Mouse (Mus musculus): Measurements from ENCODE around the gene Rapgef1. TPM values are rescaled to one million over a fixed set of nuclear protein-coding genes. Genes with fewer than 3 reads are reported as not detected.

Rapgef1 gene
- 13.3 and 13.6 TPM in 2 replicates for polyA plus RNA-seq (2015; fragmentation: Nextera tagmentation; extraction: Ambion mirVana)

- WGBS, result 1% methylated on average over 70 of the region's 101 CpGs
- H3K4me2 ChIP-seq (replicated peaks; ENCODE audit: low read depth, low read length), result peak within 1 kb of the TSS; percentile 93
- peak within 1 kb of the TSS; percentile 91 for H3K9ac ChIP-seq (replicated peaks; ENCODE audit: low read length)
- H3K4me3 ChIP-seq (ENCODE audit: low read length), result peak within 1 kb of the TSS; percentile 87
- peaks cover 31% of the 10 kb centered on the region for H3K4me1 ChIP-seq (ENCODE audit: insufficient read depth, low read length)
- H3K9me3 ChIP-seq (ENCODE audit: low read length), result no peaks in the 10 kb centered on the region
- H3K27ac ChIP-seq (ENCODE audit: low read length), result peak within 1 kb of the TSS; percentile 85
- H3K36me3 ChIP-seq (ENCODE audit: insufficient read depth, low read length), result no peaks in the 10 kb centered on the region
- no peaks in the 10 kb centered on the region for H3K27me3 ChIP-seq (ENCODE audit: insufficient read depth, low read length)
- peak; percentile 82 for ATAC-seq (ENCODE audit: low FRiP score, low TSS enrichment)
Measured at GRCm38 (mm10) chr2:29619484-29620300, at the start of gene Rapgef1. Gene Rapgef1, plus strand, starts transcription at chr2:29619720.

- Histone ChIP-seq H3K4me2 (replicated peaks; ENCODE audit: low read depth, low read length) (no peak overlapping the region), H3K36me3 (ENCODE audit: insufficient read depth, low read length) (no peaks in the 10 kb centered on the region), H3K27ac (ENCODE audit: low read length) (no peak overlapping the region), H3K4me3 (ENCODE audit: low read length) (no peak overlapping the region), H3K9me3 (ENCODE audit: low read length) (no peaks in the 10 kb centered on the region), H3K4me1 (ENCODE audit: insufficient read depth, low read length) (no peaks in the 10 kb centered on the region), H3K9ac (replicated peaks; ENCODE audit: low read length) (no peak overlapping the region), H3K27me3 (ENCODE audit: insufficient read depth, low read length) (no peaks in the 10 kb centered on the region)
- ATAC-seq (ENCODE audit: low FRiP score, low TSS enrichment), result no peak
- 64% methylated on average over 9 of the region's 9 CpGs for WGBS
Measured at GRCm38 (mm10) chr2:29571921-29572700, 47.4 kb upstream of the Rapgef1 start.

GRCm38 (mm10) chr2:29572811-29573427, 46.6 kb upstream of the Rapgef1 start:
- H3K9me3 ChIP-seq (ENCODE audit: low read length), result no peaks in the 10 kb centered on the region
- no peak overlapping the region for H3K9ac ChIP-seq (replicated peaks; ENCODE audit: low read length)
- no peak for ATAC-seq (ENCODE audit: low FRiP score, low TSS enrichment)
- 55% methylated on average over 5 of the region's 5 CpGs for WGBS
- H3K27me3 ChIP-seq (ENCODE audit: insufficient read depth, low read length), result no peaks in the 10 kb centered on the region
- no peak overlapping the region for H3K4me2 ChIP-seq (replicated peaks; ENCODE audit: low read depth, low read length)
- no peaks in the 10 kb centered on the region for H3K4me1 ChIP-seq (ENCODE audit: insufficient read depth, low read length)
- H3K27ac ChIP-seq (ENCODE audit: low read length), result no peak overlapping the region
- no peak overlapping the region for H3K4me3 ChIP-seq (ENCODE audit: low read length)
- no peaks in the 10 kb centered on the region for H3K36me3 ChIP-seq (ENCODE audit: insufficient read depth, low read length)

GRCm38 (mm10) chr2:29573591-29573990, 45.9 kb upstream of the Rapgef1 start:
- no peaks in the 10 kb centered on the region for H3K27me3 ChIP-seq (ENCODE audit: insufficient read depth, low read length)
- H3K4me2 ChIP-seq (replicated peaks; ENCODE audit: low read depth, low read length), result no peak overlapping the region
- H3K4me1 ChIP-seq (ENCODE audit: insufficient read depth, low read length), result no peaks in the 10 kb centered on the region
- H3K9ac ChIP-seq (replicated peaks; ENCODE audit: low read length), result no peak overlapping the region
- no peaks in the 10 kb centered on the region for H3K36me3 ChIP-seq (ENCODE audit: insufficient read depth, low read length)
- H3K27ac ChIP-seq (ENCODE audit: low read length), result no peak overlapping the region
- H3K9me3 ChIP-seq (ENCODE audit: low read length), result no peaks in the 10 kb centered on the region
- WGBS, result 9% methylated on average over 5 of the region's 5 CpGs
- peak; percentile 46; the same call in 1 of the 2 replicates for ATAC-seq (ENCODE audit: low FRiP score, low TSS enrichment)
- H3K4me3 ChIP-seq (ENCODE audit: low read length), result no peak overlapping the region

- Histone ChIP-seq H3K27me3 (ENCODE audit: insufficient read depth, low read length) (no peaks in the 10 kb centered on the region), H3K9me3 (ENCODE audit: low read length) (no peaks in the 10 kb centered on the region), H3K4me1 (ENCODE audit: insufficient read depth, low read length) (no peaks in the 10 kb centered on the region), H3K4me3 (ENCODE audit: low read length) (no peak overlapping the region), H3K9ac (replicated peaks; ENCODE audit: low read length) (no peak overlapping the region), H3K36me3 (ENCODE audit: insufficient read depth, low read length) (no peaks in the 10 kb centered on the region), H3K27ac (ENCODE audit: low read length) (no peak overlapping the region), H3K4me2 (replicated peaks; ENCODE audit: low read depth, low read length) (no peak overlapping the region)
- no peak for ATAC-seq (ENCODE audit: low FRiP score, low TSS enrichment)
- 42% methylated on average over 11 of the region's 11 CpGs for WGBS
Measured at GRCm38 (mm10) chr2:29574187-29574586, 45.3 kb upstream of the Rapgef1 start.

- 6% methylated on average over 7 of the region's 7 CpGs for WGBS
- 0 out of 2 replicates have a peak, but pooled peaks have one; percentile 12 for ATAC-seq (ENCODE audit: low FRiP score, low TSS enrichment)
Measured at GRCm38 (mm10) chr2:29582415-29582814, 37.1 kb upstream of the Rapgef1 start.

GRCm38 (mm10) chr2:29586017-29586702, 33.4 kb upstream of the Rapgef1 start:
- Histone ChIP-seq H3K27me3 (ENCODE audit: insufficient read depth, low read length) (no peaks in the 10 kb centered on the region), H3K9me3 (ENCODE audit: low read length) (no peaks in the 10 kb centered on the region), H3K4me1 (ENCODE audit: insufficient read depth, low read length) (no peaks in the 10 kb centered on the region), H3K9ac (replicated peaks; ENCODE audit: low read length) (no peak overlapping the region), H3K36me3 (ENCODE audit: insufficient read depth, low read length) (no peaks in the 10 kb centered on the region), H3K4me3 (ENCODE audit: low read length) (no peak overlapping the region), H3K27ac (ENCODE audit: low read length) (no peak overlapping the region), H3K4me2 (replicated peaks; ENCODE audit: low read depth, low read length) (no peak overlapping the region)
- no peak for ATAC-seq (ENCODE audit: low FRiP score, low TSS enrichment)
- WGBS, result 43% methylated on average over 8 of the region's 8 CpGs

More at GRCm38 (mm10) chr2:29582415-29582814, 37.1 kb upstream of the Rapgef1 start:
- Histone ChIP-seq H3K4me2 (replicated peaks; ENCODE audit: low read depth, low read length) (no peak overlapping the region), H3K36me3 (ENCODE audit: insufficient read depth, low read length) (no peaks in the 10 kb centered on the region), H3K4me3 (ENCODE audit: low read length) (no peak overlapping the region), H3K9ac (replicated peaks; ENCODE audit: low read length) (no peak overlapping the region), H3K27ac (ENCODE audit: low read length) (no peak overlapping the region), H3K4me1 (ENCODE audit: insufficient read depth, low read length) (no peaks in the 10 kb centered on the region), H3K9me3 (ENCODE audit: low read length) (no peaks in the 10 kb centered on the region), H3K27me3 (ENCODE audit: insufficient read depth, low read length) (no peaks in the 10 kb centered on the region)

- Histone ChIP-seq H3K4me2 (replicated peaks; ENCODE audit: low read depth, low read length) (no peak overlapping the region), H3K36me3 (ENCODE audit: insufficient read depth, low read length) (no peaks in the 10 kb centered on the region), H3K4me1 (ENCODE audit: insufficient read depth, low read length) (no peaks in the 10 kb centered on the region), H3K9me3 (ENCODE audit: low read length) (no peaks in the 10 kb centered on the region), H3K27me3 (ENCODE audit: insufficient read depth, low read length) (no peaks in the 10 kb centered on the region), H3K9ac (replicated peaks; ENCODE audit: low read length) (no peak overlapping the region), H3K4me3 (ENCODE audit: low read length) (no peak overlapping the region), H3K27ac (ENCODE audit: low read length) (no peak overlapping the region)
- ATAC-seq (ENCODE audit: low FRiP score, low TSS enrichment), result no peak
- 68% methylated on average over 4 of the region's 4 CpGs for WGBS
Measured at GRCm38 (mm10) chr2:29588006-29588405, 31.5 kb upstream of the Rapgef1 start.

GRCm38 (mm10) chr2:29589266-29589665, 30.3 kb upstream of the Rapgef1 start:
- Histone ChIP-seq H3K4me2 (replicated peaks; ENCODE audit: low read depth, low read length) (no peak overlapping the region), H3K4me3 (ENCODE audit: low read length) (no peak overlapping the region), H3K9me3 (ENCODE audit: low read length) (no peaks in the 10 kb centered on the region), H3K4me1 (ENCODE audit: insufficient read depth, low read length) (no peaks in the 10 kb centered on the region), H3K27me3 (ENCODE audit: insufficient read depth, low read length) (no peaks in the 10 kb centered on the region), H3K36me3 (ENCODE audit: insufficient read depth, low read length) (no peaks in the 10 kb centered on the region), H3K9ac (replicated peaks; ENCODE audit: low read length) (no peak overlapping the region), H3K27ac (ENCODE audit: low read length) (no peak overlapping the region)
- WGBS, result 21% methylated on average over 10 of the region's 10 CpGs
- no peak for ATAC-seq (ENCODE audit: low FRiP score, low TSS enrichment)
